8 mouse cellular contexts compared by ENCODE assay signal in the genomic region with DNA sequence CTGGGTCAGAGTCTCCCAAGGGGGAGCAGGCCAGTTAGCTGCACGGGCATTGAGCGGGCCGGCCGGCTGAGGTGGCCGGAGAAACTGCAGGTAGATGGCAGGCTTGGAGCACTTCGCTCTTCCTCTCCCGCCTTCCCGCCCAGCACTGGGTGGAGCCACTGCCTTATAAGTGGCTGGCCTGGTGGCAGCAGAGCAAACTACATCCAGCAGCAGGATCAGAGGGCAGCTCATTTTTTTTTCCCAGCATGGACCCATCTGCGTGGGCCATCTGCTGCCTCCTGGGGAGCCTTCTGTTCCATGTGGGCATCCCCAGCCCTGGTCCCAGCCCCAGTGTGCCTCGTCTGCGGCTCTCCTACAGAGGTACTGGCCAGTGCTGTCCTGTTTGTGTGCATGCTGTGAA. TPM values are rescaled to one million over a fixed set of nuclear protein-coding genes. Genes with fewer than 3 reads are reported as not detected.
DNase-seq lines count a peak whose midpoint lies in the region; ATAC-seq and TF ChIP-seq lines count a peak whose summit lies in the region.

Sema3g (plus strand) TSS at position 195 of the 400 bp plus-strand sequence.

- peak; percentile 50 for TF ChIP-seq CTCF in brain, embryonic 14.5 days (IDR thresholded peaks at IDR 0.05; ENCODE audit: borderline replicate concordance, extremely low read depth, insufficient read depth, insufficient read length)
- peak; percentile 72 for TF ChIP-seq CTCF in midbrain, postnatal 0 days (IDR thresholded peaks at IDR 0.05)

- no peak for TF ChIP-seq POLR2A in brain, embryonic 14.5 days (IDR thresholded peaks at IDR 0.05; ENCODE audit: borderline replicate concordance, extremely low read depth, insufficient read depth, insufficient read length, poor library complexity, severe bottlenecking)

- H3K27ac ChIP-seq in forebrain, embryonic 12.5 days: peak within 1 kb of the TSS; percentile 56; the same call in 1 of the 2 replicates
- H3K27ac ChIP-seq in hindbrain, embryonic 12.5 days: 0 out of 2 replicates have a peak within 1 kb of the TSS, but pooled peaks have one; percentile 35
- H3K27ac ChIP-seq in midbrain, postnatal 0 days (ENCODE audit: low read depth, low read length): no peak within 1 kb of the TSS

- H3K4me1 ChIP-seq in forebrain, embryonic 12.5 days: peaks cover 15% of the 10 kb centered on the region
- peaks cover 21% of the 10 kb centered on the region for H3K4me1 ChIP-seq in hindbrain, embryonic 12.5 days
- no peaks in the 10 kb centered on the region for H3K4me1 ChIP-seq in midbrain, postnatal 0 days (ENCODE audit: insufficient read depth, low read length)

- no peak within 1 kb of the TSS for H3K4me3 ChIP-seq in forebrain, embryonic 12.5 days (replicated peaks)
- H3K4me3 ChIP-seq in hindbrain, embryonic 12.5 days: no peak within 1 kb of the TSS
- H3K4me3 ChIP-seq in midbrain, postnatal 0 days (ENCODE audit: low read depth, low read length): no peak within 1 kb of the TSS

- no peak for ATAC-seq in CD4-positive, CD25-positive, alpha-beta regulatory T cell, adult 4 months
- ATAC-seq in forebrain, embryonic 12.5 days (ENCODE audit: low FRiP score): peak; percentile 68
- ATAC-seq in hindbrain, embryonic 12.5 days (ENCODE audit: low FRiP score): peak; percentile 68
- peak; percentile 45 for ATAC-seq in midbrain, postnatal 0 days (ENCODE audit: low FRiP score)

- H3K36me3 ChIP-seq in forebrain, embryonic 12.5 days (replicated peaks): no peaks in the 10 kb centered on the region
- H3K36me3 ChIP-seq in hindbrain, embryonic 12.5 days: no peaks in the 10 kb centered on the region
- no peaks in the 10 kb centered on the region for H3K36me3 ChIP-seq in midbrain, postnatal 0 days (ENCODE audit: insufficient read depth, low read length)

- no peaks in the 10 kb centered on the region for H3K9me3 ChIP-seq in forebrain, embryonic 12.5 days
- no peaks in the 10 kb centered on the region for H3K9me3 ChIP-seq in hindbrain, embryonic 12.5 days (replicated peaks)
- H3K9me3 ChIP-seq in midbrain, postnatal 0 days (ENCODE audit: low read length): no peaks in the 10 kb centered on the region

- peaks cover 13% of the 10 kb centered on the region for H3K27me3 ChIP-seq in forebrain, embryonic 12.5 days
- peaks cover 7% of the 10 kb centered on the region for H3K27me3 ChIP-seq in hindbrain, embryonic 12.5 days
- no peaks in the 10 kb centered on the region for H3K27me3 ChIP-seq in midbrain, postnatal 0 days (ENCODE audit: insufficient read depth, low read length)

- peak; percentile 31 for DNase-seq in CD4-positive, CD25-positive, alpha-beta regulatory T cell, adult 2 months (ENCODE audit: low read depth, low spot score)
- DNase-seq in brain, embryonic 14.5 days (ENCODE audit: low read depth): peak; percentile 64
- peak; percentile 71 for DNase-seq in liver
- peak; percentile 63 for DNase-seq in midbrain, postnatal 0 days (ENCODE audit: low spot score)
- DNase-seq in left cerebral cortex, postnatal 36 days (ENCODE audit: low spot score in 2 of 2): no peak

- H3K9ac ChIP-seq in forebrain, embryonic 12.5 days: no peak within 1 kb of the TSS
- H3K9ac ChIP-seq in hindbrain, embryonic 12.5 days: peak within 1 kb of the TSS; percentile 43; the same call in 1 of the 2 replicates
- H3K9ac ChIP-seq in midbrain, postnatal 0 days (replicated peaks; ENCODE audit: low read length, poor library complexity, severe bottlenecking): no peak within 1 kb of the TSS; the same call in 1 of the 2 replicates

- 15% methylated on average over 11 of the region's 11 CpGs for WGBS in forebrain, embryonic 12.5 days
- 10% methylated on average over 11 of the region's 11 CpGs for WGBS in hindbrain, embryonic 12.5 days
- WGBS in midbrain, postnatal 0 days: 13% methylated on average over 11 of the region's 11 CpGs

- intact Hi-C loops in left cerebral cortex, postnatal 36 days (cut with DNase I): no loop called here

- peak within 1 kb of the TSS; percentile 8; the same call in 1 of the 2 replicates for H3K4me2 ChIP-seq in forebrain, embryonic 12.5 days
- H3K4me2 ChIP-seq in hindbrain, embryonic 12.5 days (replicated peaks): 0 out of 2 replicates have a peak within 1 kb of the TSS, but pooled peaks have one; percentile 17
- no peak within 1 kb of the TSS for H3K4me2 ChIP-seq in midbrain, postnatal 0 days (ENCODE audit: low read depth, low read length, poor library complexity, severe bottlenecking)

RNA-seq across cellular contexts. Expression of gene Sema3g, which starts in this region (rescaled TPM):
- polyA plus RNA-seq in CD4-positive, CD25-positive, alpha-beta regulatory T cell, adult 4 months (2017; shearing (Covaris generic)): not detected
- 1.7 and 2.7 TPM in 2 replicates for polyA plus RNA-seq in brain, embryonic 14.5 days (2012; rRNA removed)
- 0.86 and 0.93 TPM in 2 replicates for polyA plus RNA-seq in forebrain, embryonic 12.5 days (2016; fragmentation: Nextera tagmentation; extraction: Ambion mirVana)
- polyA plus RNA-seq in hindbrain, embryonic 12.5 days (2016; fragmentation: Nextera tagmentation; extraction: Ambion mirVana): 0.79 and 1.2 TPM in 2 replicates
- total RNA-seq in midbrain, postnatal 0 days (2014; rRNA removed): 3.1 and 4.1 TPM in 2 replicates
- 0.36 and 0.44 TPM in 2 replicates for polyA plus RNA-seq in midbrain, postnatal 0 days (2015; fragmentation: Nextera tagmentation; extraction: Ambion mirVana)
- total RNA-seq in left cerebral cortex, postnatal 36 days (2021): 1 to 10 TPM; 4.4 to 5.8 TPM

Comparison
In these comparisons a context has a peak if more than half of its experiments do, and no peak if none do; other contexts are left out.
1. Peak in ATAC-seq, H3K27ac ChIP-seq and H3K4me2 ChIP-seq in forebrain, embryonic 12.5 days; RNA of the gene not detected or under 1 TPM.
2. DNase-seq: peak in CD4-positive, CD25-positive, alpha-beta regulatory T cell, adult 2 months (single experiment), brain, embryonic 14.5 days (single experiment), liver (single experiment) and midbrain, postnatal 0 days (single experiment); none in left cerebral cortex, postnatal 36 days (0 of 2).